Mouse (Mus musculus) embryo, embryonic 10.5 days (tissue): Measurements from ENCODE around the gene Odf3b.

ENCODE experiments used
- DNase-seq: peaks from one replicate; pipeline ENCODE4 v3.0.0-alpha.2; 2015; ENCODE audit warnings: low spot score

Odf3b gene

DNA sequence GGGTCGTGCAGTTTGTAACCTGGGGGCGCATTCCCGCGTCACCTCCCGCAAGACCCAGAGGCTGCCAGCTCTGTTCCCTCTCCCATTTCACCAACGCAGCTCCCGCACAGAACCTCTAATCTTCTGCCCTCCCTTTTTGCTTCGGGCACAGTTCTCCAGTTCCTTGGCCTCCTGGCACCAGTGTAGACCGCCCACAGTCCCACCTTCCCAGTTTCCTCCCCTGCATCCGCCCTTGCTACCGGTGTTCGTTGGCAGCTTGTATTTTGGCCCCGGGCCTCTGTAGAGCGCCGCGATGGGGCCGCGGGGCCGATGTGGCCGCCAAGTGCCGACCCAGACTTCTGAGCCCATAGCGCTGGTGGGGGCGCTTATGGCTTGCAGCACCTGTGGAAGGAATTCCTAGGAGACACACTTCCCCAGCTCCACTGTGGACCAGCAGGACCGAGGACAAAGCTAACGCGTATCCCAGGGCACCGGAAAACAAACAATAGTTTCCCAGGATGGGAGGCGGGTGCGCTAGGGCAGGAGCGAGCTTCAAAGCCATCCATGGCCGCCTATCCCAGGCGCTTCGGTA lies at the start of gene Odf3b:
Gene Odf3b (minus strand): TSS at position 452 of the 571 bp plus-strand sequence.
- DNase-seq, result peak; percentile 59

- DNase-seq, result no peak
Measured at GRCm38 (mm10) chr15:89428136-89428790, 49.2 kb upstream of the Odf3b start.

DNA sequence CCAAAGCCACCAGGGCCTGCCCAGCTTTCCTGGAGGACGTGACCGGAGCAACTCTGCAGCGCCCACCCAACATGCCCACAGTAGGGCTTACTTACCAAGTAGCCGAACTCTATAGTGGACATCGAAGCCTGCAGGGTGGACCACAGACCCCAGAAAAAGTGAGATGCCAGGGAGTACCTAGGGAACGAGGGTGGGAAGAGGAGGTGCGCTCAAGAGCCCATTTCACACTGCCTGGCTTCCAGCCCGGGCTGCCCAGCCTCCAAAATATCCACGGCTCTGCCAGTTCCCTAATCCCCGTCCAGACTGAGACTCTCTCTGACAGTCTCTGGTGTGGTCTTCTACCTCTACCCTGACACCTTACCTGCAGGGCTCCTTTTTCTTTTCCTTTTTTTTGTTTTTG lies 47.6 kb upstream of the Odf3b start:
- no peak for DNase-seq

- peak; percentile 18 for DNase-seq
Measured at GRCm38 (mm10) chr15:89425711-89426121, 46.6 kb upstream of the Odf3b start, which contains the start of gene Cpt1b. Gene Cpt1b, minus strand, starts transcription at chr15:89425863.

GRCm38 (mm10) chr15:89424621-89425020 lies 45.5 kb upstream of the Odf3b start:
- DNase-seq, result no peak

DNA sequence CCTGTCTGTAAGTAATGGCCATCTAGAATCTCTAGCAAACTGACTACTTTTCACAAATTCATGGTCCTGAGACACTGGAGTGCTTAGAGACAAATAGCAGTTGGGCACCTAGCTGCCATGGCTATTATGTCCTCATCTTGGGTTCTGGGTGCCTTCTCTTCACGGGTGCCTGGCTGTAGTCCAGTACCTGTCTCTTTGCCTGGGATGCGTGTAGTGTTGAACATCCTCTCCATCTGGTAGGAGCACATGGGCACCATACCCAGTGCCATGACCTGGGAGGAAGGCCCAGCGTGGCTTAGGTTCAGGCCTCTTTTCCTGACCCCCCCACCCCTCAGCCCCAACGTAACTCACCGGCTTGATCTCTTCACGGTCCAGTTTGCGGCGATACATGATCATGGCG lies 42.9 kb upstream of the Odf3b start:
- no peak for DNase-seq

DNA sequence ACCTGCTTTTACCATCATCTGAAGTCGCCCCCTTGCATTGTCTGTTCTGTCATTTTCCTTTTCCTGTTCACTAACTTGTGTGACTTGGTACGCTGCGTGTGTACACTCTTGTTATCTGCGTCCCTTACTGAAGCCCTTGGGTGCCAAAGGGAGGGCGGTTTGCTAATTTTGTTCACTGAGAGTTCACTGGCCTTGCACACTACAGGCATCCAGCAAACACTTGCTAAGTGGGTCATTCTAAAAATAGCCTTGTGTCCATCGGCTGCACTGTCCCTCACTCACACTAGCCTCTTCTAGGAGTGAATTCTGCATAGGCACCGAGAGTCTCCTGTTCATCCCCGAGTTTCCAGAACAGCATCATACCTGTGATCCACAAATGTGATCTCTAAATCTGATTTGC lies 36.2 kb upstream of the Odf3b start:
- no peak for DNase-seq

DNA sequence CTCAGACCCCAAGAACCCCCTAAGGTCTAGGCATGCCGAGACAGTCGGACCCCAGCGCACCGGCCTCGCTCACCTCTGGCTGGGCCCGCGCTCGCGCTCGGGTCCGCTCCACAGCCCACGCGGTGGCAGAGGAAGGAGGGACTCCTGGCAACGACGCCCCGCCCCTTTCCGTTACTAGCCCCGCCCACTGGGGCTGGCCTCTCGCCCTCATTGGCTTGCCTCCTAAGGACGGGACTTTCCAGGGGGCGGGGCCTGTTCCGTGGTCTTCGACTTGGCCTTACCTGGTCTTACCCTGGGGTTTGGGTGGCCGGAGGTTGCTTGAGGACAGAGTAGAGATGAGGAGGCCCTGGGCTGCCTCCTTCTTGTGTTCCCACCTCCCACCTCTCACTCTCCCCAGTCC lies 31.0 kb upstream of the Odf3b start, which contains the start of gene Syce3:
Gene Syce3 (minus strand): TSS at position 386 of the 400 bp plus-strand sequence.
- no peak for DNase-seq

GRCm38 (mm10) chr15:89406691-89407090 lies 27.6 kb upstream of the Odf3b start:
- no peak for DNase-seq

DNA sequence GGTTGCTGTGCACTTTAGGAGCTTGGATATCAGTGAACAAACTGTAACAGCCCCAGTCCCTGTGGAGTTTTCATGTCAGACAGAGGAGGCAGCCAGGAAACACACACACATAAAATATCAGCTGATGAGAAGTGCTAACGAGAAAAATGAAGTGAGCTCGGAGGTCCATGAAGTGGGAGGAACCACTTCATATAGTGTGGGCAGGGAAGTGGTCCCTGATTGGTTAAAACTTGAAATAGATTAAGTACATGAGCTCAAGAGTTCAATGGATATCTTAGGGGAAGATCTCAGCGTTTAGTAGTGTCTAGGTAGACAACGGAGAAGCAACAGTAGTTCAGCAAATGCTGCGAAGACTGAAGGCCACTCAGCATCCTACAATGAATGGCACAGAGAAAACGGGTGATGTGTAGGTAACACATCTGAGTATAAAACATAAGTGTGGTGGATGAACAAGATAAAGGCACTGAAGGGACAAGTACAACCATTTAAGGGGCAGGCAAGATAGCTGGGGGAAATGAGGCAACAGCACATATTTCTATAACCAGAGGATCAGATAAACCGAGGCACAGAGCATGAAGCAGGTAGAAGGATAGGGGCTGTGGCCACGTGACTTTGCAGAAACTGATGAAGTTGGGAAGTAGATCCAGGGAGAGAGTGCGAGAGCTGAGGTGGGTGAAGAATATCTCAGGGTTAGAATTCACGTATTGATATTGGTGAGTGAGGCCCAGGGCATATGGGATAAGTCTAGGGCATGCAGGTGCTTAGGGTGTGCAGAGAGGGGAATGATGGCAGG lies 25.9 kb upstream of the Odf3b start:
- DNase-seq, result no peak

- DNase-seq, result no peak
Measured at GRCm38 (mm10) chr15:89402471-89402870, 23.4 kb upstream of the Odf3b start.

GRCm38 (mm10) chr15:89399716-89400115 lies 20.6 kb upstream of the Odf3b start:
- DNase-seq, result no peak

- DNase-seq, result no peak
Measured at GRCm38 (mm10) chr15:89398146-89398545, 19.1 kb upstream of the Odf3b start.

DNA sequence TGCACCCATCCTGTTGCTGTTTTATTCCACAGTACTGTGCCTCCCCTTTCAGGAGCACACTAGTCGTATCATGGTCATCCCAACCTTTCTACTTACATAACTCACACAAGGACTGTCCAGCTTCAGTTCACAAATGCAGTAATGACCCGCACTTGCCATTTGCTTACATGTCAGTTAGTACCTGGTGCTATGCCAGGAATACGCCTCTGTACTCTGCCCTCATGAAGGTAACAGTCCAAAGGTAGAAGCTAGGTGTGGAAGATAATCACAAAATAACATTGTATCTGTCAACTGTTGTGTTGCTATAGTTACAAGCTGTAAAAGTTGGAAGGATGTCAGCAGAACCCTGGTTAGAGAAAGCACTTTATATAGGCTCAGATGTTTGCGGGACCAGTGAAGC lies 17.8 kb upstream of the Odf3b start:
- DNase-seq, result no peak

DNA sequence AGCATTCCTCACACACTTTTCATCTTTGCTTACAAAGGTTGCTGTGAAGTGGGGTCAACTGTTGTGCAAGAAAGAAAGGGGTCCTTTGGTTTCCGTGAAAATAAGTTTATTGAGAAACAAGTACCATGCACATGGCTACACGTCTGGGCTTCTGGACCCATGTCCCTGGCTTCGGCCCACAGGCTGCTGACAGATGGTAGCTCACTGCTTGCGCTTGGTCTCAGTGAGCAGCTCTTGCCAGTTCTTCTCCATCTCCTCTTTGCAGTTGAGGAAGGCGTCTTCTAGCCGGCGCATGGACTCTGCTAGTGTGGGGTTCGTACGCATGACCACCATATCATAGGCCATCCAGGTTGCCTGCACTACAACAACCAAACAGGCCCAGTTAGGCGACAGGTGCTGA lies 11.0 kb upstream of the Odf3b start:
- DNase-seq, result no peak

- no peak for DNase-seq
Measured at GRCm38 (mm10) chr15:89387127-89387526, 8.0 kb upstream of the Odf3b start.

DNA sequence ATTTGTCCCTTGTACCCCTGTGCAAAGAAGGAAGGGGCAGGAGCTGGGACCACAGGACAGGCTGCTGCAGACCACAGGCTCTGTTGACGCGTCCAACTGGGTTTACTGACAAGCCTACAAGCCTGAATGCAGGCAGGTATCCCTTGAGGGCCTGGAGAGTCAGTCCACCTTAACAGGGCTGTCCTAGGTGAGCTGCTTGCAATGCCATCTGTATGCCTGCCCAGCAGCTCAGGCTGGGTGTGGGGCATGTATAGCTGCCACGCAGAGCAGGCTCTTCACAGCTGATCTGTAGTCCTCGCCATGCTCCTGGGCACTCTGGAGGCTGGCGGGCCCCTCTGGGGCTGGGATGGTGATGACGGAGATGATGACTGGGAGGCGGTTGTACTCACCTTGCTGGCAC lies 5.5 kb upstream of the Odf3b start, which contains the start of gene Klhdc7b:
Gene Klhdc7b (plus strand): TSS at position 301 of the 400 bp plus-strand sequence.
- no peak for DNase-seq

DNA sequence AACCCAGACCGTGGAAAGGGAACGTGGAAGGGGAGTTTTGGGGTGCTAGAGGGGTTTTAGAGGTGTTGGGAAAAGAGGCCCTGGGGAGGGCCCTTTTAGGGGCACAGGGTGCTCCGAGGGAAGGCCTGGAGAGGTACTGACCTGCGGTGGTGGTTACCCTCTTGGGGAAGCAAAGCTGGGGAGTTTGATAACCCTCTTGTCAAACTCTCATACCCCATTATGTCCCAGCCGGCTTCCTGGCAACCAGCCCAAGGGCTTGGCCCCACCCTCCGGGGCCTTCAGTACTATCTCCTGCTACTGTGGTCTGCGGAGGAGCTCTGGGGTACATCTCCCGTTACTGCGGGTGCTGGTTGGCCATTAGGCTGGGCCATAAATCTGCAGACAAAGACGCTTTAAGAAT lies 347 bp upstream of the Odf3b start:
- DNase-seq, result peak; percentile 15

- peak; percentile 15 for DNase-seq
Measured at GRCm38 (mm10) chr15:89377938-89378828, 899 bp downstream of the Odf3b start.

DNA sequence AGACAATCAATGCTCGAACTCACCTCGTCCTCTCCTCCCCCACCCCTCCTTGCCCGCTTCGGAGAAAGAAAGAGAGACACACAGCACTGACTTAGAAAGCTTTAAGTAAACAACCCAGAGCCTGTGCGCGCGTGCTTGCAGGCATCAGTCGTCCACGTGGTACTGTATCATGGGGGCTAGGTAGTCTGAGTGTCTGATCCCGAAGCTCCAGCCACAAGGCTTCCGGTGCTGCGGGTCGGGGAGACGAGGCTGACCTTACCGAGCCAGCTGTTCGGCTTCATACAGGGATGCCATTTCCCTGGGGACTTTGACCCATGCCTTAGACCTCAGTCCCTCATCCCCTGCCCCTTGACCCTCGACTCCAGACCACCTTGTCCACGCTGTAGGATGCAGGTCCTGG lies 1.7 kb downstream of the Odf3b start:
- peak; percentile 30 for DNase-seq

GRCm38 (mm10) chr15:89376957-89377356 lies 2.1 kb downstream of the Odf3b start, which contains the start of gene Tymp:
Gene Tymp, minus strand, starts transcription at chr15:89377039.
- no peak for DNase-seq

DNA sequence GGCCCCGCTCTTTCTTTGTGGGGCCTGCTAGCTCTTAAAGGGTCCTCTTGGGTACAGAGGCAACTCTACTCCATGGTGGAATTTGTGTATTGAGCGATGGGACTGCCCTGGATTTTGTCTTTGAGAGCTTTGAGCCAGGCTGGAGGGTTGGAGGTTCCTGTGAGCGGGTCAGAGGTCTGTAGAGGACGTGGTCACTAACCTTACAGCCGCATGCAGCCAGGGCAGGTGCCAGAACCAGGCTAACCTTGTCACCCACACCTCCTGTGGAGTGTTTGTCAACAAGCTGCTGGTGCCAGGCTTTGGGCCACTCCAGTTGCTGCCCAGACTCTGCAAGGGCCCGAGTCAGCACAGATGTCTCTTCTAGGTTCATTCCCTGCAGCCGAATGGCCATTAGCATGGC lies 3.0 kb downstream of the Odf3b start:
- DNase-seq, result no peak
